Mouse (Mus musculus) lung, adult 2 months (tissue): ENCODE measurements around the gene Paqr9. TPM values are rescaled to one million over a fixed set of nuclear protein-coding genes. Genes with fewer than 3 reads are reported as not detected.

Experiments used
- DNase-seq: peaks from one replicate; pipeline ENCODE4 v3.0.0; 2022
- H3K4me1 ChIP-seq: fragments of 200-500 bp; 2 replicates; pipeline ENCODE4 v1.6.1; 2011; ENCODE audit warnings: low read length; ENCODE audit not compliant: control insufficient read depth, insufficient read depth
- H3K4me3 ChIP-seq: fragments of 200-500 bp; replicated peaks from 2 replicates; pipeline ENCODE3; 2011; ENCODE audit warnings: low read depth, mild to moderate bottlenecking, control low read depth, low read length; ENCODE audit errors: extremely low read depth
- CTCF ChIP-seq: fragments of 200-500 bp; IDR thresholded peaks from 2 replicates; pipeline ENCODE4 v1.5.1; 2011; ENCODE audit warnings: mild to moderate bottlenecking, low read length, control low read depth; ENCODE audit not compliant: insufficient read depth
- POLR2A ChIP-seq: fragments of 200-500 bp; IDR thresholded peaks from 2 replicates; pipeline ENCODE4 v1.6.1; 2011; ENCODE audit warnings: low read depth, mild to moderate bottlenecking, control low read depth, low read length, borderline replicate concordance; ENCODE audit errors: extremely low read depth
- WGBS: fragments of 180-500 bp; shearing (Covaris S2); methylation state at CpG from one replicate; pipeline ENCODE4 v1.1.7; 2018; 5-methylcytosine and 5-hydroxymethylcytosine counted together
- polyA plus RNA-seq: library from polyadenylated mRNA; depleted of rRNA; stranded (reverse); fragments of >200 nt; gene quantifications from 2 replicates; pipeline ENCODE4 v1.2.3, GENCODE M21; 2012

Gene Paqr9
- polyA plus RNA-seq, 1 experiment, result 2.0 TPM

GRCm38 (mm10) chr9:95542475-95542874 is 17.0 kb upstream of the Paqr9 start:
- TF ChIP-seq CTCF, result no peak
- TF ChIP-seq POLR2A, result no peak
- DNase-seq, result no peak
- WGBS, result 73% methylated on average over 6 of the region's 6 CpGs
- H3K4me3 ChIP-seq, result no peak overlapping the region
- no peaks in the 10 kb centered on the region for H3K4me1 ChIP-seq

GRCm38 (mm10) chr9:95544598-95544997 is 14.9 kb upstream of the Paqr9 start:
- 92% methylated on average over 4 of the region's 4 CpGs for WGBS
- DNase-seq, result no peak
- Histone ChIP-seq H3K4me3 (no peak overlapping the region), H3K4me1 (no peaks in the 10 kb centered on the region)
- no peak for TF ChIP-seq POLR2A
- TF ChIP-seq CTCF, result no peak

- no peak for TF ChIP-seq CTCF
- no peak for TF ChIP-seq POLR2A
- no peak for DNase-seq
- 36% methylated on average over 7 of the region's 7 CpGs for WGBS
- Histone ChIP-seq H3K4me3 (no peak overlapping the region), H3K4me1 (no peaks in the 10 kb centered on the region)
Measured at GRCm38 (mm10) chr9:95546679-95547078, 12.8 kb upstream of the Paqr9 start.

GRCm38 (mm10) chr9:95549626-95550411 is 9.6 kb upstream of the Paqr9 start:
- no peak for TF ChIP-seq CTCF
- TF ChIP-seq POLR2A, result no peak
- Histone ChIP-seq H3K4me3 (no peak overlapping the region), H3K4me1 (no peaks in the 10 kb centered on the region)
- no peak for DNase-seq
- WGBS, result 62% methylated on average over 15 of the region's 15 CpGs

GRCm38 (mm10) chr9:95550856-95551774 is 8.3 kb upstream of the Paqr9 start:
- no peak for DNase-seq
- TF ChIP-seq POLR2A (no peak), CTCF (no peak)
- WGBS, result 63% methylated on average over 9 of the region's 9 CpGs

GRCm38 (mm10) chr9:95552175-95552705 is 7.2 kb upstream of the Paqr9 start:
- 39% methylated on average over 10 of the region's 10 CpGs for WGBS

More at GRCm38 (mm10) chr9:95550856-95551774, 8.3 kb upstream of the Paqr9 start:
- Histone ChIP-seq H3K4me1 (no peaks in the 10 kb centered on the region), H3K4me3 (no peak overlapping the region)

GRCm38 (mm10) chr9:95554231-95555221 is 4.9 kb upstream of the Paqr9 start:
- DNase-seq, result no peak
- no peak for TF ChIP-seq POLR2A
- H3K4me3 ChIP-seq, result no peak overlapping the region
- 71% methylated on average over 18 of the region's 18 CpGs for WGBS
- no peaks in the 10 kb centered on the region for H3K4me1 ChIP-seq

More at GRCm38 (mm10) chr9:95552175-95552705, 7.2 kb upstream of the Paqr9 start:
- TF ChIP-seq POLR2A, result no peak
- no peak for TF ChIP-seq CTCF
- no peak for DNase-seq
- Histone ChIP-seq H3K4me3 (no peak overlapping the region), H3K4me1 (no peaks in the 10 kb centered on the region)

- Histone ChIP-seq H3K4me3 (no peak overlapping the region), H3K4me1 (no peaks in the 10 kb centered on the region)
- DNase-seq, result no peak
- TF ChIP-seq POLR2A (no peak), CTCF (no peak)
- 72% methylated on average over 5 of the region's 5 CpGs for WGBS
Measured at GRCm38 (mm10) chr9:95555233-95555740, 4.2 kb upstream of the Paqr9 start.
